Mouse (Mus musculus) lung, postnatal 36 days (tissue): ENCODE results near the gene Slc35f3.
"Not testable (repeated sequence)": the region's sequence is repeated elsewhere in the genome, so short reads cannot be mapped to it uniquely, and the experiment has no call there.

ENCODE experiments used
- DNase-seq: peaks from one replicate; pipeline ENCODE4 v3.0.0; 2022; ENCODE audit warnings: mixed read lengths

Gene Slc35f3

DNA sequence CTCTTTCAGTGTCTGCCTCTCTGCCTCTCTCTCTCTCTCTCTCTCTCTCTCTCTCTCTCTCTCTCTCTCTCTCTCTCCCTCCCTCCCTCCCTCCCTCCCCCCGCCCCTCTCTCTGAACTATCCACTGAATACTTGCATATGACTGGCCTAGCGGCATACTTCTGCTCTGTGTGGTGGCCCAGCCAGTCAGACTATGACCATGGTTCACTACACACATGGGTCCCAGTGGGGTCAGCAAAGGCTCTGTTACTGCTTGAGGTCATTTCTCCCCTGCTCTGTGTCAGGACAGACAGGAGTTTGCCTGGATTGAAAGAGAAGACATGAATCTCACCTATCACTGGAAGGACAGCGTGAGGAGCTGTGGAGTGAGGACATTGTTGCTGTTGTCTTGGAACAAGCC is 40.5 kb downstream of the Slc35f3 start:
- no peak for DNase-seq

DNA sequence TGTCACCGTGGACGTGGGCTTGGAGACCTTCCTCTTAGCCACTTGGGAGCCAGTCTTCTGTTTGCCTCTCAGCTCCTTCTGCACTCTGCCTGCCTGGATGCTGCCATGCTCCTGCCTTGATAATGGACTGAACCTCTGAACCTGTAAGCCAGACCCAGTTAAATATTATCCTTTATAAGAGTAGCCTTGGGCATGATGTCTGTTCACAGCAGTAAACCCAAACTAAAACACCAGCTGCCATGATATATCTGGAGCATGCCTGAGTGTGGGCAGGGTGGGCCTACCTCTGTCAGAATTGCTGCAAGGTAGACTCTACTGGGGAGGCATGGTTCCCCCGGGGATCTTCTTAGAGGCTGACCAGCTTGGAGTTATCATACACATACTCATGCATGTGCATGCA is 41.0 kb downstream of the Slc35f3 start:
- DNase-seq, result no peak

DNA sequence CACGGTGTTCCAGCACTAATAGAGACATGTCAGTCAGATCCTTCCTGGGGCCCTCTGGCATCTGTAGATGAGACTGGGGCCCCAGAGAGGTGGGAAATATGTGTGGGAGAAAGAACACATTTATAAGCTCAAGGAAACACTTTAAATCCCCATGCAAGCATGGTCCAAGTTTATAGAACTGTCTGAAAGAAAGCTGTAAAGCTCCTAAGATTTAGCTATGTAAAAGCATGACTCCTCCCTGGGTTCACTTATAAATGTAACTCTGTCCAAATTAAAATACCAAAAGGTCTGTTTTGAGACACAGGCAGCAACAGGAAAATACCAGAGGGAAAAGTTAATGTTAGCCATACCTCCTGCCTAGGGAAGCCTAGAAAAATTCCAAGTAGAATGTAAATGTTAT is 42.8 kb downstream of the Slc35f3 start:
- no peak for DNase-seq

DNA sequence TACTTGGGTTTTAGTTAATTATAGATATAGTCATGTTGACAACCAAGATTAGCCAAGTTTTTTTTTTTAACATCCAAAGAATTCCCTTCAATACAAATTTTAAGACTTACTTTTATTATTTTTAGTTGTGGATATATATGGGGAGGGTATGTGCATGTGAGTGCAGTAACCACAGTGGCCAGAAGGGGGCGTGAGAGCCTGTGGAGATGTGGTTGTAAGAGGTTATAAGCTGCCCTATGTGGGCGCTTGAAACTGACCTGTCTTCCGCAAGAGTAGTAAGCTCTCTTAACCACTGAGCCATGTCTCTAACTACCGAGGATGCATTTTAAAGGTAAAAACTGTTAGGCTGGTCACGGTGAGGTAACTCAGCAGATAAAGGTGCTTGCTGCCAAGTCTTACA is 45.1 kb downstream of the Slc35f3 start:
- DNase-seq, result no peak

DNA sequence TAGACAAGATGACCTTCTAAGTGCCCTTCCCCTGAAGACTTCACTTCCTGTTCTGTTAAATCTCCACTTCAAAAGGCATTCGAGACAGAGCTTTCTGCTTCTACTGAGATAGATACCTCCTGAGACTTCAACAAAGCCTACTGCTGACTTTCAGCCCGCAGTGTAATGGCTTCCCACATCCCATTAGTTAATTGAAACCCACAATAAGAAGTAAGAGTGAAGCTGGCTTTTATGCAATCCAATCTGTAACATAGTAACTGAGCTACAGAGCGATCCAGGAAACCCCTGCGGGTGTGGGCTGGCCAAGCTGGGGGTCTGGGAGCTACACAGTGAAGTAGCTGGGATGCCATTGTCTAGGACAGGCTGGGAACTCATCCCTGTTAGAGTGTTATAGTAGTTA is 46.7 kb downstream of the Slc35f3 start:
- no peak for DNase-seq

DNA sequence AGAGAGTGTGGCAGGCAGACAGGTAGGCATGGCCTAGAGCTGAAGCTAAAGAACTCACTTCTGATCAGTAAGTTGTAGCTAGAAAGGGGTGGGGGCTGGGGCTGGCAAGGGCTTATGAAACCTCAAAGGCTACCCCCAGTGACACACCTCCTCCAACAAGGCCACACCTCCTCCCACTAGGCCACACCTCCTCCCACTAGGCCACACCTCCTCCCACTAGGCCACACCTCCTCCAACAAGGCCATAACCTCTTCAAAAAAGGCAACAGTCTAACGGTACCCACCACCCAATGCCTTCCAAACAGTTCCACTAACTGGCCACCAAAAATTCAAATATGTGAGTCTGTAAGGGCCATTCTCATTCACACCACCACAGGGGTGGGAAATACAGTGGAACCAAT is 54.9 kb downstream of the Slc35f3 start:
- DNase-seq, result no peak

DNA sequence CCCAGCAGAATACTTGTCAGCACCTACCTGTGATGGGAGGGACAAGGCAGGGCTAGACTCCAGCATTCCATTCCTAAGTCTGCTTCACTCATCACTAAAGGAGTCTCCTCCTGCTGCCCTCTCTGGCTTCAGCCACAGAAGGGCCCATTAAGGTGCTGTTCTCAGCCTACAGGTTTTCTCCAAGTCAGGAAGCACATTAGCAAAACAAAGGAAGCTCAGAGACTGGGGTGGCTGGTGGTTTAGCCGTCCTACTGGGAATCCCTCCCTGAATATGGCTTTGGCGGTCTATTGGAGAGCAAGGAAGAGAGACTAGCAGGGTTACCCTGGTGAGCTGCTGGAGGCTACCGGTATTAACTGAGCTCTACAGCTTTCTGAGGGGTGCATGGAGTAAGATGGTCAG is 59.6 kb downstream of the Slc35f3 start:
- no peak for DNase-seq

DNA sequence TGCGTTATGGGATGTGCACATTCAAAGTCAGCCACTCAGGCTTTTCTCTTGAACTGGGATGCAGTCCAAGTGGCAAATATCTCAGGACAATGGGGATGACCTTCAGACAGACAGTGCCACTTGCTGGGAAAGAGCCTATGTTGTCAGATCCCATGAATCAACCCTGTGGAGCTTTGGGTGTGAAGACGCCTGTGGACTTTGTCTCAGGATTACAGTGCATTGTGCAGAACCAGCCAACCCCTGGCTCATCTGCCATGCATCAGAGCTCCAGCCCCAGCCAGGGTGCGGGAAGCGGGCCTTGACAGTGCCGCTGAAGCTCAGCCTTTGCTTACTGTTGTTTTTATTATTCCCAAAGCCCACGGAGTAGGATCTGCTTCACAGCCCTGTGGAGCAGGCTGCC is 60.9 kb downstream of the Slc35f3 start:
- DNase-seq, result no peak

DNA sequence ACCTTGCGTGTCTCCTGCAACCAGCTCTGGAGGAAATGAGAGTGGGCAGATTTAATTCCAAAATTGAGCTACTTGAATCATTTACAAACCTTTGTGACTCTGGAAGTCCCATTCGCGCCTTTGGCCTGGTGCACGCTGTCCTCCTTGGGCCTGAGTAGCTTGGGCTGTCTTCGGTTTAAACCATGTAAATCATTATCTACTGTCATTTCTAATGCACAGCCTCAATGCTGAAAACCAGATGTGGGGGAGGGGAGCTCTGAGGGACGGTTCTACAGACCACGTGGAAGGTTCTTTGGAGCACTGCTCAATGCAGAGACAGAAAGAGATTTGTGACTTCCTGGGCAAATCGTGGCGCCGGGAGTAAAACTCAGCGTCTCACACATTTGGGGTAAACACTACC is 61.7 kb downstream of the Slc35f3 start:
- DNase-seq, result no peak

DNA sequence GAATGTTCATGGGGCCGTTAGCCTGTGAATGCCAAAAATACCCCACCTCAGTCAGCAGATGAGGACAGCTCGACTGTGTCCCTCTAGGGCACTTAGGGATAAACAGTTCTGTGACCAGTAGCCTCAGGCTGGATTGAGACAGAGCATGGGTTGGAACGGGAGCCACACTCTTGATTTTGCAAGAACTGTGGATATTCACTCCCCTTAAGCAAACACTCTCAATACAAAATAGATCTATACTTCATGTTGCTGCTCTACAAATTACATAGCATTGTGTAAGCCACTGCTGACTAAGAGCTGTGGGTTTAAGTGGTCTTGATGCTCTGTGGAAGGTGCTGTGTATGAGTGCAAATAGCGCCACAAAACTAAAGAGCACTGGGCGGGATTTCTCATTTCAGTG is 62.3 kb downstream of the Slc35f3 start:
- peak; percentile 45 for DNase-seq

DNA sequence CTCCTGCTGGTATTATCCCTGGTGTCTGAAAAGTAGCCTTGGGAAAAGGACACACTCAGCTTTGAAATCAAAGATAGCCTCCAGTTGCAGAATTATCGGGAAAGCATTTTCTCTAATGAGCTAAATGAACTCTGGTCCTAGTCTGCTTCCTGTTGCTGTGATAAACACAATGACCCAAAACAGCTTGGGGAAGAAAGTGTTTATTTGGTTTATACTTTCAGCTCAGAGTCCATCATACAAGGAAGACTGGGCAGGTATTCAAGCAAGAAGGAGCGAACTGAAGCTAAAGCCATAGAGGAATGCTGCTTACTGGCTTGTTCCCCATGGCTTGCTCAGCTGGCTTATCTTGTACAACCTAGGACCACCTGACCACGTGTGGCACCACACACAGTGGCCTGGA is 67.9 kb downstream of the Slc35f3 start:
- DNase-seq, result no peak

DNA sequence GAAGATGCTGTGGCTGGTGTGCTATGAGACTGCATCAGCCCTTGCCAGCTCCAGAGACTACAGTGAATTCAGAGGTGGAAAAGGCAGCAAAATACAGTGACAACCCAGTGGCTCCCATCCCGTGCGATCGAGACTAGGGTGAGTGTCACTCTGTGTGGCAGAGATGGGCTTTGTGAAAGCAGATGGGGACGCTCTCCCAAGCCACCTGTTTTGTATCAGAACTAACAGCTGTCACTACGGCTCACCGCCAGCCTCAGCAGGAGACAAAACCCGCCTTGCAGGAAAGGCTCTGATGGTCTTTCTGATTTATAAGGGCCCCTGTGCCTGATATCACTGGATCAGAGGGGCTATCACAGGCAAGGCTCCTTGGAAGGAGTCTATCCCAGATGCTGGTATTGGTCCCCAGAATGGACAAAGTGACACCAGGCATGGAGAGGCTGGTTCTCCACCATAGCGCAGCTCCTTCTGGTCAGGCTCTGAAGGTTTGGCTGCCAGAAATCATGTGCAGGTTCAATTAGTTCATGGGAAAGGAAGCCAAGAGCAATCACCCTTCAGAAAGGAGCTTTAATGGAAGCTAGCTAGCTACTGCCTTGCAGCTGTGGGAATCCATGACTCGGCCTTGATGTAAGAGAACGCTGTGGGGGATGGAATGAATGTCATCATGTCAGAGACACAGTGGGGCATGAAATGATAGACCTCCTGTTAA is 70.1 kb downstream of the Slc35f3 start:
- DNase-seq, result no peak

DNA sequence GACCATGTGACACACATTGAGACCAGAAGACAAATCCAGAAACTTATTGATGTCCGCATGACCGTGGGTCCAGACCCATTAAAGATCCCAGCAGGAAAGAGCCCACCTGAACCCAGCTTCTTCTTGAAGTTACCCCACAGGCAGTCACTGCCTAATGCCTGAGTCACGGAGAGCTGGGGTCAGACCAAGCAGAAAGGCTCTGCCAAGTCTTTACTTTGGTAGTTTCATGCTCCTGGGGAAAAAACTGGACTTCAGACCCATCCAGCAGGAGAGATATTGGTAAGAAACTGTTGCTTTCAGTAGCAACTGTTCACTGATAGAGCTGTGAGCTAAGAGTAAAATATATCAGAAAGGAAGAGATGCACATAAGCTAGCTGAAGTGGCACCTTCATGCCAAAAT is 73.5 kb downstream of the Slc35f3 start:
- DNase-seq, result no peak

DNA sequence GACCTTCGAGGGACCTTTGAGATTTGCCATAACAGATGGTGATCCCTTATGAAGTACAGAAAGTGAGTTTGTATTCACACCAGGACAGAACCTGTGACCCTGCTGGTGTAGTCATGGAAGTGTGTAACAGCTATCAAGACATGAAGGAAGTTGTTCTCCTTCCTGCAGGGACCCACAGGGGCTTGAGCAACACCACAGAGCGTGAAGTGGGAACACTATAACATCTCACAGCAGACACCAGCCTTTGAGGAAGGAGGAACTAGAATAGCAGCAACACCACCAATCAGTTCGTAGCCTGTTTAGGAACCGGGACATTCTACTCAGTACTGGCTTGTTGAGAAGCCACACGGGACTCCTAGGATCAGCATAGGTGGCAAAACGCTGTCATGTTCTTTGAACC is 81.2 kb downstream of the Slc35f3 start:
- no peak for DNase-seq

DNA sequence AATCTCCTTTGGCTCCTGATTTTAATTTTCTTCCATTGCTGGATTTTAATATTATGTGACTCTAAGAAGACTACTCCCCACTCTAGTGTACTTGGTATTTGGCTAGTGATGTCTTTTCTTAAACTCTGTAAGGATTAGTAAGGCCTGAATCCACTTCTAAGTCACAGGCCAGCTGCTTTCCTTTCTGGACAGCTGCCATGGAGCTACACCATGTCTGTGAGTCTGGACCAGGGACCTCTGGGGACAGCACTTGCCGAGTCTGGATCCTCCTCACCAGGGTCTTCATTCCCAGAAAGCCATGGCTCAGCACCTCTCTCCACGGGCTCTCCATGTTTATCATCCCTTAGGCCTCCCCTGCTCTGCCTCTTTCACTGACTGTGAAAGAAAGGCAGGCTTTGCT is 81.8 kb downstream of the Slc35f3 start:
- no peak for DNase-seq

DNA sequence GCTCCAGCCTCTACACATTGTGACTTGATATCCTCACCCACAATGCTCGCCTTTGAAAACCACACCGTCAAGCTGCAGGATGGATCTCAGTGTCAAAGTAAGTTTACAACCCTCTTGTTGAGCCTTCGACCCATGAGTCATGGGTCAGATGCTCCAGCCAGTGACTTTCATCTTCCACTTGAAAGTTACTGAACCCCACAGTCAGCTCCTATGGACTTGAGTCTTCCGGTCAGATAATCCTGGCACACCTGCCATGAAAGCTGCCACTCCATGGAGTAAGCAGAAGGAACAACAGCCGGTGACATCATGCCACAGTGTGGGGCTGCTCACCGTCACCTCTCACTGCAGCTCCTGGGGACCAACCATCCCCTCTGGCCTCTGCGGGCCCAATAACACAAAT is 82.9 kb downstream of the Slc35f3 start:
- no peak for DNase-seq

DNA sequence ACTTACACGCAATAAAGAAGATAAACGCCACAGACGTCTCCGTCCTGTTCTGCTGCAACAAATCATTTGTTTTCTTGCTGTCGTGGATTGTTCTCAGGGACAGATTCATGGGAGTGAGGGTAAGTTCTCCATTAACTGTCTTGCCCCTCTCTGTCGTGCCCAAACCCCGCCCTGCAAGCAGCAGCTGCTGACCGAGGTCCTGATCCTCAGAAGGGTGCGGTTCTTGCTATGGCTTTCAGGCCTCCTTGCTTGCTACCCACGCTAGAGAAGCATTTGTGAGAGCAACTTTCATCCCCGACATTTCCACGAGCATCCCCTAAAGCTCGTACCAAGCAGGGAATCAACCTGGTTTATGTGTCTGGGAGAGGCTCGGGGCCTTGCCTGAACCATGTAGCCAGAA is 83.9 kb downstream of the Slc35f3 start:
- no peak for DNase-seq

DNA sequence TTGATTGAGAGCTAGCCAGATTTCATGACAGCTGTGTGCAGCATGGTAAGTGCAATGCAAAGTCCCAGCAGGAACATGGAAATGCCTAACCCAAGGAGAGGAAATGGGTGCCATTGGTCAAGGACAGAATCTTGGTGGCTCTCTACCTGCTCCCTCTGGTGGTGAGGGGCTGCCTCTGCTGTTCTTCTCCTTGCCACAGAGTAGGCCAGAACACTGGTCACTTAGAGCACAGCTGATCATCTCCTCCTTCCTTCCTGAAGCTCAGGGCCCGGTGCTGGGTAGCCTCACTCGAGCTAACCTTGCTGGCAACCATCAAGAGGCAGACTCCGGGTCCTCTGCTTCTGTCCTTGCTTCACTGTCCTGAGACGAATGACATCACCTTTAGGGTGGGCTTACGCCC is 84.4 kb downstream of the Slc35f3 start:
- DNase-seq, result peak; percentile 37

DNA sequence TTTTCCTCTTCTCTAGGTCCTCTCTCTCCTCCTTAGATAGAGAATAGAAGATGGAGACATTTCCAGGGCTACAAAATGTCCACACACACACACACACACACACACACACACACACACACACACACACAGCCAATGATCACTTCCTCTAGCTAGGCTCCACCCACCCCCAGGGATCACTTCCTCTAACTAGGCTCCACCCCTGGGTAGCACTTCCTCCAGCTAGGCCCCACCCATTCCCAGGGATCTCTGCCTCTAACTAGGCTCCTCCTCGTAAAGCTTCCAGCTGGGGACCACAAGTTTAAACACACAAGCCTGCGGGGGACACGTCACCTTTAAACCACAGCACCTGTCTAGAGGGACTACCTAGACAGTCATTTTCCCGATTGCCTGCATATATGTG is 89.2 kb downstream of the Slc35f3 start:
- DNase-seq, result no peak

DNA sequence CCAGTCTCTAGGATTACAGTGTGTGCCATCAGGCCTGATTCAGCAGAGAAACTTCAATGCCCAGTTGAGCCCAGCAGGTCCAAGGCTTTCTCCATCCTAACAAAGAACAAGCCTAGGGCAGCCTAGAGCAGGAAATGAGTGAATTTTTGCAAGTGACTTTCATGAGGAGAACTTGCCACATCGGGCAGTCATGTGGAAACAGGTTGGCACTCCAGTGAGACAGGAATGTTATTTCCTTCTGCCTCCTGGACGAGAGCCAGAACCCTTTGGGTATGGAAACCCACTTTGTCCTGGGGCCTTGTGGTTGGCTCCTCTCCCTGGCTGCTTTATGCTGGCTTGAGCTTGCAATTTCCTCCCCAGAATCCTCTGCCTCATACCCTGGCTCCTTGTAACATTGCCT is 93.2 kb downstream of the Slc35f3 start:
- DNase-seq, result peak; percentile 36

DNA sequence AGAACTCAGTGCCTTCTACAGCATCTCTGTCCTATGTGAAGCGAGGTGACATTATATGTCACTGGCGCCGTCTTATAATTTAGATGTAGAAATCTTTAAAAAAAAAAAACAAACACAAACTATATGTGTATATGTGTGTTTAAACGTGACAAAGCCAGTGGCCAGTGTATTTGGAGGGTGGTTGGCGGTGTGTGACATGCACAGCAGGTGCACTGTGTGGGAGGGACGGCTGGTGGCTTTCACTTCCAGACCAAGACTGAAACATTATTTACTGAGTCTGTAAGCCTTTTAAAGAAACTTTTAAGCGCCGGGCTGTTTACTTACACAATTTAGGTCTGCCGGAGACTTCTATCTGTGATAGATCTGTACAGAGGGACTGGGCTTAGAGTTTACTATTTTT is 97.0 kb downstream of the Slc35f3 start:
- no peak for DNase-seq

DNA sequence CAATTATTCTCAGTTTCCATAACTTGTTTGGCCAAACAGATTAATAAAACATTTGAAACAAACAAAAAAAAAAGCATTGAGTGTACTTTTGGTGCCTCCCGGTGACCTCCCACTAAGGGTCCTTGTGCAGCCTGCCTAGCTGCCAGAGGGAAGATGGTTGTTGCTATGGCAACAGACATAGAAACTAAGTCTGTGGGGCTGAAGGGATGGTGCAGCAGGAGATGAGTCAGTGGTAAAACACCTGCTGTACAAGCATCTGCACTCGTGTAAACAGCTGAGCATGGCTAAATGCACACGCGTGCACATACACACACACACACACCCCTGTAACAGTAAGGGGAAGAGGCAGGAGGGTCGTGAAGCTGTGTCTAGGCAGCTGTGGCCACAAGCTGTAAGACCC is 97.6 kb downstream of the Slc35f3 start:
- DNase-seq, result no peak

DNA sequence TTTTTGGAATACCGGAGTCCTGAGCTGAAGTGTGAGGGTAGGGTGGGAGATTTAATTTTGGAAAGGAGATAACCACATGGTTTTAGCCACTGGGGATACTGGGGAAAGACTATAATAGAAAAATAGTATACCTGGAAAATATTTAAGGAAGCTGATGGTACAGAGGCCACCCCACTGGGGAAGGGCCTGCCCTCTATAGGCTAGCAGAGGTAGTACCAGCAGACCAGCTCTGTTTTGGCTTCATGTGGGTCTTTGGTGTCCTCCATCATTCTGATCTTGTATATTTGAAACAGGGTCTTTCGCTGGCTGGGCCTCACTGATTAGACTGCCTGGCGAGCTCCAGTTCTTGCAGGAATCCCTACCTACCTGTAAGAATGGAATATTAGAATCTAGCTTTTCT is 100.0 kb downstream of the Slc35f3 start:
- DNase-seq, result no peak

DNA sequence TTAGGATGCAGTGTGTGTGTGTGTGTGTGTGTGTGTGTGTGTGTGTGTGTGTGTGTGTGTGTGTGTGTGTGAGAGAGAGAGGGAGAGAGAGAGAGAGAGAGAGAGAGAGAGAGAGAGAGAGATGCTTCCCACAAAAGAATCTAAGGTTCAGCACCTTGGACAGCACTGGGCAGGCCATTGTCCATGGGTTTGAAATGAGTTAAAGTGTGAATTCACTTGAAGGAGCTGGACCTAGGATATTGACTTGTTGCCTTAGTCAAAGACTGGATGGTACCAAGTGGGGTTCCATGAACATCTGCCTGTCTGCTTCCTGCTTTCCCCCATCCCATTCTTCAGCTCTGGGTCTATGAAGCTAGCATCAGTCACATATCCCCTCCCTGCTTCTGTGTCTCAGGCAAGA is 106.2 kb downstream of the Slc35f3 start:
- not testable (repeated sequence) for DNase-seq

DNA sequence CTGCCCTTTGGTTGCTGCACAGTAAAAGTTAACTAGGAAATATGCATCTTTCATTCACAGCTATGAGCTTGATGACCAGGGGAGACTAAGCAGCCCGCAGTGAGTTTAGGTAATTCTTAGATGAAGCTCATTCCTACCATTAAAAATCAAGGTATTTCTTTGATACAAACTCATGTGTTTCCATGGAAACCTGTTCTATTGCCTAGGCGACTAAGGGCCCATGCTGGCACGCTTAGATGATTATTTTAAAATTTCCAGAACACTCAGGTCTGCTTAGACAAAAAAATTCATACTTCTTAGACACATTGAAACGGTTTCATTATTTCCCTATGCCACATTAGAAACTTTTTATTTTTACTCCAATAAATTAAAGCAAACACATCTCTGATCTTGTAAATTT is 106.7 kb downstream of the Slc35f3 start:
- no peak for DNase-seq

DNA sequence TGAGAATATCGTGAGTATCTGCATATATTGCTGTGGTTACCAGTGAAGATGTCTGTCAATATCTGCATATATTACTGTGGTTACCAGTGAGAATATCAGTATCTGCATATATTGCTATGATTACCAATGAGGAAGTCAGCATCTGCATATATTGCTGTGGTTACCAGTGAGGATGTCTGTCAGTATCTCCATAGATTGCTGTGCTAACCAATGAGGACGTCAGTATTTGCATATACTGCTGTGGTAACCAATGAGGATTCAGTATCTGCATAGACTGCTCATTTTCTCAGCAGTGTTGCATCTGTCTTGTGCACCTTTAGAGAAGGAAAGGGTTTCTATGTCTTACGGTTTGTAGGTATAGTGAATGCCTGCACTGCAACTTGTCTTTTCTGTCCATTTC is 122.5 kb downstream of the Slc35f3 start:
- DNase-seq, result no peak
